Mouse (Mus musculus): Measurements from ENCODE around the gene 4932438H23Rik.
A peak's percentile ranks its signal among the peaks of the same experiment; 100 is the strongest.

Gene 4932438H23Rik

DNA sequence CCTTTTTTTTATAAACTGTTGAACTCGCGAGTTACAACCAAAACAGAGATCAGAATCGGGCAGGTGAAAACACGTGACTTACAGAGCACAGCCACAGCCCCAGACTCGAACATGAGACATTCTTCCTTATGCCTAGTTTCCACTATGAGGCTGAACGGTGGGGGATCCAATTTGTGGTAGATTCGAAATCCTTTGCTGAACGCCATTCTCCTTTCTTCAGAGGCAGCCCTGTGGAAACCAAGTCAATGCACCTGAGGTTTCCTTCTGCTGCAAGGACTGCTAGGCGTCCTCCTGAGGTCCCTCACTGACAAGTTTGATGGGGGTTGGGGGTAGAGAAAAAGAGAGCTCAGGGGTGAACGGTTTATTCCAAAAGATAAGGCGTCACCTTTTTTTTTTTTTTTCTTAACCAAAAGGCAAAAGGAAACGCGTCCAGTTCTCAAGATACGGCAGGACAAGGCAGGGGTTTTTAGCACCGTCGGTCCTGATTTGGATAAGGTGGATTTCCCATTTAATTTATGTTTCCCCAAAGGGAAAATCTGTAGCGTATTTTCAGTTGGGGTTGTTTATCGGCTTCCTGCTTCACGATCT lies 84.9 kb downstream of the 4932438H23Rik start:
- peak; percentile 8 for DNase-seq (ENCODE audit: low read depth, low spot score)

DNA sequence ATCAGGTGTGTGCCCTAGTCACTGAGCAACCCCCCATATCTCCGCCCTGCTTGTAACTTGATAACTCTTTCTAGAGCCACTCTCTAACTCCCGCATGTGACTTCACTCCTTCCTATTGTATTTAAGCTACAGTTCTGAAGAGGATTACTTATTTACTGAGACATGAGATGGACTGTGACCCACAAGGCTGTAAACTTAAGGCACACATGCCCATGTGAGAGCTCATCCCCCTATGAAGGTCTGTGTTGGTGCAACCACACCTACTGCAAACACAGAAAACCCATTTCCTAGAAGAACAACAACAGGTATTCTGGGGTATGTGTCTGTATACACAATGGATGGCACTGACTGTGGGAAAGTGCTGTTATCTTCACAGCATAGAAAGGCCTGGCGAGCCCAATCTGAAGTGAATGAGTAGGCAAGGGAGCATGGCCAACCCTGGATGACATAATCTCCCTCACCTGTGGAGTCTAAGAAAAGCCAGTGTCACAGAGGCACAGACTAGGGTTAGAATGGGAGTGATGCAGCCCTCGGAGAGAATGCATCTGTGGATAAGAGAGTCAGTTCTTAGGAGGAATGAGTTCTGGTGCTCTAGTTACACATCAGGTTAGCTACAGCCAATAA lies 89.9 kb downstream of the 4932438H23Rik start:
- DNase-seq (ENCODE audit: low read depth, low spot score), result no peak

Data from mesoderm, embryonic 11.5 days (tissue).